Mouse (Mus musculus) kidney, postnatal 36 days (tissue): ENCODE measurements around the gene Pyroxd2.
"Not testable (repeated sequence)": the region's sequence is repeated elsewhere in the genome, so short reads cannot be mapped to it uniquely, and the experiment has no call there.

Experiments used
- DNase-seq, 2 experiments: peaks; one replicate each; pipeline ENCODE4 v3.0.0; 2021 to 2022; ENCODE audit warnings: mixed read lengths in 2 of 2

Gene Pyroxd2

DNA sequence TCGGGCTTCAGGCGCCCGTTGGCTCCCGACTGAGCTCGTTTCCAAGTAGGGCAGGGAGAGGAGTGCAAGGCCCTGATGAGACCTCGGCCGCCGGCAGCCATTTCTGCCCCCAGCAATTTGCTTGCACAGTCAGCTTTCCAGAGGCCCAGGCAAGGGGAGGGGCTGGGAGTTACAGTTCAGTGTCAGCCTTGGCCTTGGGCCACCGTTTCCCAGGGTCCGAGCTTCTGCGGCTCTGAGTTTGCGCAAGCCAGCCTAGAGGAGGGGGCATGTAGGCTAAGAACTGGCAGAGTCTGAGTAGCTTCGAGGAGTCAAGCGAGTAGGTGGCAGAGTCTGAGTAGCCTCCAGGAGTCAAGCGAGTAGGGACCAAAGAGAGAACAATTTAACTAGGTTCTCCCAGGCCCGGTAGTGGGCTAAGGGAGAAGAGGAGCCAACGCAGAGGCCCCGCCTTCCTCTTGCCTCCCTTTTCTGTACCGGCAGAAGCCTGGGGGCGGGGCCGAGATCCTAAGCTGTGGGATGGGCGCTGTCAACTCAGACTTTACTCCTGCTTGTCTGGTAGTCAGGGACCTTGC is at the start of gene Pyroxd2:
TSS of gene Pyroxd2 (minus strand) at position 413 of the 569 bp plus-strand sequence.
- peak; percentile 94 to 95 for DNase-seq

DNA sequence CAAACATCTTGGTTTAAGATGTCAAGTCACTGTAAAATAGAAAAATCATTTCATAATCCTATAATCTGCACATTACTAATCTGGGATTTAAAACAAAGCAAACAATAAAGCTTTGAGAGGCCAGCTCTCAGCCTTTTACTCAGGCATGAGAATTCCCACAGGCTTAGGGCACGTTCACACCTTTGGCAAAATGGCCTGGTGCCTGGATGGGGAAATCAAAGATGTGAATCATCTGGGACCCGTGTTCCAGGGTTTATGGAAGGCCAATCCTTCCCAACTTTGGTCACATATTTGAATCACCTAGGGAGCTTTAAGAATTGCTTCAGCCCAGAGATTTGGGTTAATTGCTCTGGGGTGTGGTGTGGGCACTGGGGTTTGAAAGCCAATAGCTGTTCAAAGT is 45.3 kb upstream of the Pyroxd2 start:
- DNase-seq = no peak

DNA sequence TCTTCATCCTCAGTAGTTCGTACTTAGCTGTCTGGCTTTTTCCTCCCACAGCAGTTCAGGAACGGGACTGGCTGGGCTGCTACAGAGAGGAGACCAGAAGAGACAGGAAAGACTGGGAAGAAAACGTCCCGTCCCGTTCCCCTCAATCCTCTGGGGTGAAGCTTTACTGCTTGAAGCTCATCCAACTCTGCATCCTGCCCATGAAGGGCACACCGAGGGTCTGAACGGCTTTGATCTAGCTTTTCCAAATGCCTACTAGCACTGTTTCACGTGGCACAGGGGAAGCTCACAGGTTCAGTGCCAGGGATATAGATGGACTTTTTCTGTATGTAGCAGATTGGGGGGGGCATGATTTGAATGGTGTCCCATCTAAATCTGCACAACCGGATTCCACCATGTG is 43.2 kb upstream of the Pyroxd2 start:
- no peak for DNase-seq

DNA sequence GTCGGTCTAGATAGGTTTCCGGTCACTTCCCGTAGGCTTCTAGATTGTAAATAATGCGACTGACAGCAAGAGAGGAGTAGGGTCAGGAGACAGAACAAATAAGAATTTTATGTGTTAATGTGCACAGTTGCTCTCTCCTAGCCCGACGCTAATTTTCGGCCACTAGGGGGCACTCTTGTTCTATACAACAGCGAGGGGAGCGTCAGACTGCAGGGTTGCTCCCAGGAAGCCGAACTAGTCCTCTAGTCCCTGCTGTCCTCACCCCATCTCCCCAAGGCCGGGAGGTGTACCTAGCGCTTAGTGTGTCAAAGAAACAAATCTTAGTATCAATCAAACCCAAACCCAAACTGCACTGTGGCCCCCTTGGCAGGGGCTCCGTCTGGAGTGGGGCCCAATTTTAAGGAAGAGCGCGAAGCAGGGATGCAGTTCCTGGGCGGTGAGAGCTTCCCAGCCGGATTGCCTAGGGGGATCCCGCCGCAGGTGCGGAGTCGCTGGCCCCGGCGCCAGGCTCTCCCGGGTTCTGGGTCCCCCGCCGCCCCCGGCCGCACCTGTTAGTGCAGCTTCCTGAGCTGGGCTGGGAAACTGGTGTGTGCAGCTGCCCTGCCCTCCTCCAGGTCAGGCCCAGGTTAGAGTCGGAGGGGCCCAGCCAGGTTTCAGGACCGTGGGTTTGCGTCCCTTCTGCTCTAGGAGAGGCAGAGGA is 42.5 kb upstream of the Pyroxd2 start:
- DNase-seq = peak; percentile 75 to 93

DNA sequence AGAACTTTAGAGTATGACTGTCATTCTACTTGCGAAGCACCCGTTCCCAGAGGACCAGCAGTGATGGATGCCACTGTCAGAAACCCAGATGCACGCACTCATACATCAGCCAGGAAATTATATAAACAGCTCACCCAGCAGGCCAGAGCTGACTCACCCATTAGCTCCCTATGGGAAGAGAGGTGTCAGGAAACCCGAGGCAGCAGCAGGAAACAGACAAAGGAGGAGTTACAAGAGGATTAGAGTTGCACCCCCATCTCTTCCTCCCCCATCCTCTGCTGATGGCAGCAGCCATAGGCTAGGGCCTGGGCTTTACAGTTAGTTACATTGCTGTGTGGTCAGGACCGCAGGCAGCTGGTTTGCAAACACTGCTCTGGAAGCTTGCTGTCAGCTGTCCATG is 35.7 kb upstream of the Pyroxd2 start:
- DNase-seq = no peak

DNA sequence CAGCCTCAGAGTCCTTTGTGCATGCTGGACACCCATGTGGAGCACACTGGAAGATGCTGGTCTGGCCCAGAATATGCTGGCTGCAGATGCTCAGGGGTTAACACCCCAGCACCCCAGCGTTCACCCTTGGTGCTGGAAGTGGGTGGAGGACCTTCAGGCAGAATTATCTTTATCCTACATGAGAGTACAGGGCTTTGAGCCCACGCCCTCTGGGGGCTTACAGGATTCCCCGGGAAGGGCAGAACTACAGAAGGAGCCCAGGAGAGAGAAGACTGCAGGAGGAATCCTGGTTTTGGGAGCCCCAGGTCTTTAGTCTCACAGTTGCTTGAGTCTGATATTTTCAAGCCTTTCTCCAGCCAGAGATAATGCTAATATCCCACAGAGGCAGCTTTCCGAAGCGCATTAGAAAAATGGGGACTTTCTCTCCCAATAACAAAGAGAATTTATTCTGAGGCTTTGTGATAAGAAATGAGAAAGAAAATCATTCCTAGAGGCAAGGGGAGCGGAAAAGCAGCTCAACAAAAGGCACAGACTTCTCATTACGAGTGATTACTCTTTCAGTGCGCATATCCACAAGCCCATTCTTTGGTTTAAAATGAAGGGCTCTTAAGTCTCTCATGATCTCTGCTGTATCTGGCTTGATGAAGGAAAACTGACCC is 33.1 kb upstream of the Pyroxd2 start:
- no peak for DNase-seq

DNA sequence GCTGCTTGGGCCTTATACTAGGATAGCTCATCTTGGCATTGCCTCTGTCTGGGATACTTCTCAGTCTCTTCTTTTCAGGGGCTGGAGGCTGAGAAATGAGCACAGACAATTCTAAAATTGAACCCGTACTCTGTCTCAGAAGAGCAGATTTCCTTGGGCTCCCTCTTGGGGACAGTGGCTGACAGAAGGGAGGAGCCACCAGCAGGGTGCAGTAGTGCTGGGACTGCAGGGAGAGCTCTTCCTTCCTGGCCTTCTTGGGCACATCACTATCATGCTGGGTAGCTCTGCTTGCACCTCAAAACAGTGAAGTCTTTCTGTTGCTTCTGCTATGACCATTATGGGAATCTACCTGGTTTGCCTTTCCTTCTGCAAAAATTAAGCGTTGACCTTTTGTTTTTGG is 32.6 kb upstream of the Pyroxd2 start:
- peak in 1 of 2 experiments; percentile 18 for DNase-seq

DNA sequence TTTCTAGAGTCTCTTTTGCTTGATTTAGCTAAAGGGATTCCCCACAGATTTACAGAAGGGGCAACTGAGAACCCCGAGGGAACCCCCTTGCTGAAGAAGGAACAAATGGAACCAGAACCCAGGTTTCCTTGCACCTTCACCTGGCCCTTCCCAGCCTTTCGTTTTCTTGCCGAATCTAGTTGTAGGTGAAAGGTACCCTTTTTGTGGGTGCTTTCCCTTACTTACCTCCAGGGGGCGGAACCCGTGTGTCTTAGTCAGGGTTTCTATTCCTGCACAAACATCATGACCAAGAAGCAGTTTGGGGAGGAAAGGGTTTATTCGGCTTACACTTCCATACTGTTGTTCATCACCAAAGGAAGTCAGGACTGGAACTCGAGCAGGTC is 27.6 kb upstream of the Pyroxd2 start:
- not testable (repeated sequence) for DNase-seq

DNA sequence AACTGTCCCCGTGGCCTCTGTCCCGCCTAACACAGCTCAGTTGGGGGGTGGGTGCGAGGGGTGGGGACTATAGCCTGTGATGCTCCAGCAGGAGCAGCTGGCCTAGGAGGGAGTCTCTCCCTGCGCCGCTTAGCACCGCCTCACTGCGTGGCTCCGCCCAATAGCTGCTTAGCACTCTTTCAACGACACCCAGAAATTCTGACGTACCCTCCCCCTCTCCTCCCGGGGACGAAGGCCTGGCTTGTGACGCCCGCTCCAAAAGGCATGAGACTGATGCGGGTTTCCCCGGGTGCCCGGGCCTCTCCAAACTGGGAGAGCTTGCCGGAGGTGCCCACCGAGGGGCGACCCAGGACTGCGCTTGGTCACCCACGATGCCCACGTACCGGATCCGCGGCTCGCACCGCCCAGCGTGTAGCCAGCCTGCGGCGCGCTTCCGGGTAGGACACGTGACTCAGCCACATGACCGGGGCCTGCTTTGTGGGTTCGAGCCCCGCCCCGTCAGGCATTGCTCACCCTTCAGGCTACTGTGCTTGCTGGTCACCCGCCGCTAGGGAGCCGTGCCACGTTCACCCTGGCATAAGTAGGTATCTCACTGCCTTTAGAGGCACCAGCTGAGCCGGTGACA is 27.1 kb upstream of the Pyroxd2 start, which contains the start of gene Hps1:
TSS of gene Hps1 (minus strand) at position 448 of the 625 bp plus-strand sequence.
- peak; percentile 86 to 90 for DNase-seq

DNA sequence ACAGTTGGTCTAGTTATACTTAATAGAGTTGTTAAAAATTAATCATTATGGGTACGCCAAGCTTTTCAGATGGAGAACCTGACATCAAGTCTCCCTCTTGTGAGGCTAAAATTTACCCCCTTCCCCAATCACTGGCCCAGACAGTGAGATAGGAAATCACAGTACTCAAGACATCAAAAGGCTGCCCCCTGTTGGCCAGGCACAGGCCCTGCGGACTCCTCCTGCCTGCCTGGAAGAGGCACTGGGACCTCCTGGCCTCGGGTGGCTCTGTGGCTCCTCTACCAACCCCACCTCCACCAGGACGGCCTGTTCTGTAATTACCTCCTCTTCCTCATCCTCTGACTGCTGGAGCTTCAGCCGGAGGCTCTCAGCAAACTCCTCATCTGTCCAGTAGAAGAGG is 25.2 kb upstream of the Pyroxd2 start:
- peak; percentile 43 to 76 for DNase-seq

DNA sequence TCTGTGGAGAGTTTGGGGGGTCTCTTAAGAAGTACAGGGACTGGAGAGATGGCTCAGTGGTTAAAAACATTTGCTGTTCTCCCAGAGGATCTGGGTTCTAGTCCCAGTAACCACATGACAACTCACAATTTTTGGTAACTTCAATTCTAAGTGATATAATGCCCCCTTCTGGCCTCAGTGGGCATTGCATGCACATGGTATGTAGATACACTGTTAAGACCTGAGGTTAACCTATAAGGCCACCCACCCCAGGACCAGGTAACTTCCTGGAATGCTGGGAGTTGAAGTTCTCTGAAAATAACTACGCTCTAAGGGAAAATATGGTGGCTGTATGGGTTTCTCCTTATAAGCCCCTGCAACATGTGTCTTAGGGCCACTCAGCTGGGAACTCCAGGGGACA is 24.2 kb upstream of the Pyroxd2 start:
- peak; percentile 41 to 74 for DNase-seq

DNA sequence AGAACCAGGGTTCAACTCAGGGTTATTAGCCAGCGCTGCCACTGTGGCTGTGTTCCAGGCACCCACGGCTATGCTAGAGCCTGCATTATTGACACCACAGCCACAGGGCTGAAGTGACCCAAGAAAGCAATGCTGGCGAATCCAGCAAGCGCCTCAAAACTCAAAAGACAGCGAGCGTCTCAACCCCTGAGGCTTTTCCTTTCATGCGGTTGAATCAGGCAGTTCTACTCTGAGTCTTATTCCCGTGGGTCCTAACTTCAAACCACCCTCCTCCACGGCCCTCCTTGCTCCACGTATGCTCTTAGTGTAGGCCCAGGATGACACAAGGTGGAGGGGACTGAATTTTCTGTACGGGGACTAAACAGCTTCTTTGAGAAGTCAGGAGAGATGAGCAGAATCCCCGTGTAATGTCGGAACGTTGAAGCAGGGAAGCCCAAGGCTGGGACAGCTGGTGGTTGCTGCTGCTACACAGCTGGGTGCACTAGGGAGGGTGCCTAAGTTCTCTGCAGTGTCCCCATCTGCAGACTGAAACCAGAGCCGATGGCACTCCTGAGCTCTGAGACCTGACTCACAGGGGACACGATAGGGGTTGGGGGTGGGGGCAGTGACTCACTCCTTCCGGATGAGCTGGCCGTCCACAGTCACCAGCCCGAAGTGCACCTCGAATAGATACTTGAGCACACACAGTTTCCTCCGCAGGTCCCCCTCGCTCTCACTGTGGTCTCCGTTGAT is 17.7 kb upstream of the Pyroxd2 start:
- DNase-seq = no peak

DNA sequence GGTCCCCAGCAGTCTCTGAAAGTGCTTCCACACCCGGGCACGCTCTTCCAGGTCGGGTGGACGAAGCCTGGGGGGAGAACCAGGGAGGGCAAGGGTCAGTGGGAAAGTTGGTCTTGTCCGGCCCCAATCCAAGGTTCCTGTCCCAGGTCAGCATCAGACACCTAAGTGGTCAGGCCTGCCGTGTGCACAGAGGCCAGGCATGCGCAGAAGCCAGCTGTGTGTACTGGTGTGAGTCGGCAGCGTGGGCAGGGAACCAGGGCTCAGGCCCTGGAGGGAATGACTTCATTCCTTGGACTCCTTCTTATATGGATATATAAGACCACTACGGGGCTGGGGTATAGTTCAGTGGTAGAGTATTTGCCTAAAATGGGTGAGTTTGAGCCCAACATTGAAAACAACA is 17.1 kb upstream of the Pyroxd2 start:
- DNase-seq = peak; percentile 58 to 65

DNA sequence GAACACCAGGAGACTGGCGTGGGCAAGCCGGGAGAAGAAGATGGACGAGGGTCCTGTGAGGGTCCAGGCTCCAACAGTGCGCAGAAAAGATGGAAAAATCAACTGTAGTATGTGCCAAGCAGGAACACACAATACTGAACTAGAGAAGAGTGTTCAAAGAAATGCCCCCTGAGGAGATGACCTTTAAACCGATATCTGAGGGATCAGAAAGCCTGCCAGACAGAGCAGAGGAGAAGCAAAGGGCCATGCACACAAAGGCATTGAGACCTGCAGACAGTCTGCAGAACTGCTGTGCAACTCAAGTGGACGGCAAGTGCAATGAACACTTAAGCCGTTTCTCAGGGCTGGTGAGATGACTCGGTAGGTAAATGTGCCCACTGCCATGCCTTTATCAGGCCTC is 14.8 kb upstream of the Pyroxd2 start:
- peak in 1 of 2 experiments; percentile 49 for DNase-seq

DNA sequence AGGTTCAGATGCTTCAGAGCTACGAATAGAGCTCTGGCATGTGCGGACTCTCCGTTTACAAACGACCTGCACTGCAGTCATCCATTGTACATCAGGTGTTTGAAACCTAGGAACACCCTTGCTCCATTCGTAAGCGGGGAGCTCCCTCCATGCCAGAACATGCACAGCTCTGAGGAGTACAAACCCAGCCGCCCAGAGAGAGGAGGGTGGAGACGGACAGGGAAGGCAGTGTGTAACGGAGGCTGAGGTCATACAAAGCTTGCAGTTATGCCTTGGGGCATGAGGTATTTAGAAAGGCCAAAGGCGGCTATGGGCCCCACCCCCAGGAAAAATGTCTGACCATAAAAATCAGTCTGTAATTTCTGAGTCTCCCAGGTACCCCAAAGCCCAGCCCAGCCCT is 11.8 kb upstream of the Pyroxd2 start:
- DNase-seq = no peak

DNA sequence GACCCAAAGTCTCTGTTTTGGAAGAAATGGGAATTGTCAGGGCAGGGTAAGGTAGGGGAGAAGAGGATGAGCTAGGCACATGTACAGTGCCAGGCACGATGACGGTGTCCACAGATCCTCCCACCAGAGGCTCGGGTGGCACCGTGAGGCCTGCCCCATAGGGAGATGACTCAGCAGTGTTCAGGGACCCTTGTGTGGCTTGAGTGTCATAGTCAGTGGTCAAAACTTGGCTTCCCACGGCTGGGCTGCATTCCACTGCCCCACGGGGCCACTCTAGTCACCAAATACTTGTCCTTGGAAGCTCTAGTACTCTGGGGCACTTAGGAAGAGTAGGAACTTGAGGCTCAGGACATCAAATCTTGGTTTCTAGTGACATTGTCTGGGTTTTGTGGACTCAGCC is 4.1 kb upstream of the Pyroxd2 start:
- no peak for DNase-seq

DNA sequence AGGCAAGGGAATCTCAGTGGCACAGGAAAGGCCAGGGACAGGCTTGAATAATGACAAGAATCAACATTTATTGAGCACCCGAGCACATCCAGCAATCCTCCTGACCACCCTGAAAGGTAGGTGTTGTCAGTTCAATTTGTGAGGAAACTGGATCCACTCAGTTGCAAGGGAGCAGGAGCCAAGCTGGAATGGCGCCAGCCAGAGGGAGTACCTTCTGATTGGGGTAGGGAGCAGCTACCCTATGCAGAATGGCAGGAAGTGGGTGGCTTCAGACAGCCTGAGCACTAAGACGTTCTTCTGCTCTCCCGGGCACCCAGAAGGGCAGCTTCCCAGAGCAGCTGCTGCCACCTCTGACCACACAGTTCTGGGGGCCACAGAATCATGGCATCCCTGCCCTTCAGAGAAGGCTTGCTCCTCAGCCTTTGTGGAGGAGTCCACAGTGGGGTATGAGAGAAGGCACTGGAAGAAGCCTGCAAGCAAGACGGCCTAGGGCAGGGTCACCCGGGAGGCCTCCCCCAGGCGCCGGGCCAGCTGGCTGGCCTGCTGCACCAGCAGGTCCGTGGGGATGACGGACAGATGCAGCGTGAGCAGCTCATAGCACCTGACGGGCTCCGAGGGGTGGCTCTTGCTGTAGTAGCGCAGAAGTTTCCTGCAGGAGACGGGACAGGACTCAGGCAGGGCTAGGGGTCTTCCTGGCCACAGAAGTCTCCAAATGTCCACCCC is 2.7 kb upstream of the Pyroxd2 start:
- peak; percentile 75 to 83 for DNase-seq

DNA sequence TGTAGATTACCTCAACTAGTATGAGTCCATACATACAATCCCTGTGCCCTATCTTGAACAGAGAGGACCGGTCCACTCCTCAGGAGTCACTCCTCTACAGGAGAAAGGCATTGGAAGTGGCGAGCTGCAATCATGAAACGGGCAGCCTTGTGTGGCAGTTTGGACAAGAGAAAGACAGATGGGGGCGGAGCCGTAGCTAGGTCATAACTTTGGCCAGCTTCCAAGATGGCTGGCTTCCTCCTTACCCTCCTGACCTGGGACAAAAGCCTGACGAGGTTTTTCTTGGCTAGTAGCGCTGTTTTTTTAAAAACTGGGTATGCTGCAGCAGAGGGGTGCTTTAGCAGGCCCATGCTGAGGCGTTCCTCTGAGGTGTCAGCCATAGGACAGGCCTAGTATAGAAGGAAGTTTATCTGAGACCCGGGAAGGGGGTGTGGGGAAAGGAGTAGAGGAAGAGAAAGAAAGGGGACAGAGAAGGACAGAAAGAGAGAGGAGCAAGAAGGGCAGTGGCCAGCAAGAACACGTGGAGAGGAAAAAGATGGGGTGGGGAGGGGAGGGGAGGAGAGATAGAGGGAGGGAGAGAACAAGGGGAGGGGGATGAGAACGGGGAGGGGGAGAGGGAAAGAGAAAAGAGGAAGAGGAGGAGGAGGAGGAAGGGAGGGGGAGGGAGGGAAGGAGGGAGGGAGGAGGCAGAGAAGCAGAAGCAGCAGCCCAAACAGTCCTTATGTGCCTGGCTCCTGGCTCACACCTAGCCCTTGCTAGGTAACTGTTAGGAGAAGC is 754 bp upstream of the Pyroxd2 start:
- DNase-seq = peak; percentile 91 to 95

DNA sequence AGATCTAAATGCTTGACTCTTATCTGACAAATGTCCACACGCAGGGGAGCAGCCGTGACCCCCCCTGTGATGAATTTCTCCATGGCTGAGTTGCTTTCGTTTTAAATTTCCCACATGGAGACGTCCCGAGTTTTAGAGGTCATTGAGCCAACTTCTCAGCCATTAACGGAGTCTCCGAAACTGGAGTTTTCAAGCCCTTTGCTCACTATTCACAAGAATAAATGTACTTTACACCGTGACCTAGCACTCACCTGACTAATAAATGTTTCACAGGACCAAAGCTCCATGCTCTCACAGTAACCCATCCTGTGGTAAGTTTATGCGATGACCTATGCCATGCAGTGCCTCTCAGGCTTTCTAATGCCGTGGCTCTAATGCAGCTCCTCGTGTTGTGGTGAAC is 2.4 kb downstream of the Pyroxd2 start:
- peak; percentile 52 to 83 for DNase-seq

DNA sequence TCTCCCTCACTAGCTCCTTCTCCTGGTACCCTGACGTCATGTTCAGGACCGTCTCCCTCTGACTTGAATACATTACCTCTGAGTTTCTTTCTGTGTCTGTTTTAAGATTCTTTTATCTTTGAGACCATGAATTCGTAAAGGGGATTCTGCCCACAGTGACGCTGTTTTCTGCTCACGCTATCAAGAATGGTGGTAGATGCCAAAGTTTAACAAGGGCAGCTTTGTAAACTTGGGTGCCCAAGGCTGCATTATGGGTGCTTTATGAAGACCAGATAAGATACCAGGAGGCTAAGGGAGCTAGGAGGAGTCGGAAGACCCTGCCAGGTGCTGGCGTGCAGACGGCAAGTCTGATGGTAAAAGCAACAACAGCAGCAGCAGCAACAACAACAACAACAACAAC is 5.9 kb downstream of the Pyroxd2 start:
- no peak for DNase-seq

DNA sequence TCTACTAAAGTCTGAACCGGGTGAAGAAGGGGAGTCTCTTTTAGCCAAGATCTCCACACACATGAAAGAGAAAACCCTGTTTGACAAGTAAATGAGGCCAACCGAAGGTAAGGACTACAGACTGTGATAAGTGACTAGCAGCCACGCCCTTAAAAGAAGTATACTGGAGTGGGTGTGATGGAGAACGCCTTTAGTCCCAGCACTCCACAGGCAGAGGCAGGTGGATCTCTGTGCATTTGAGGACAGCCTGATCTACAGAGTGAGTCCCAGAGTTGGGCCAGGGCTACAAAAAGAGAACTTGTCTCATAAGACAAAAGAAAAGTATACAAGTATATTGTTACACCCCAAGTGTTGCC is 6.7 kb downstream of the Pyroxd2 start:
- DNase-seq = no peak
